Mouse (Mus musculus): ENCODE results near the gene Kpna6.

DNA sequence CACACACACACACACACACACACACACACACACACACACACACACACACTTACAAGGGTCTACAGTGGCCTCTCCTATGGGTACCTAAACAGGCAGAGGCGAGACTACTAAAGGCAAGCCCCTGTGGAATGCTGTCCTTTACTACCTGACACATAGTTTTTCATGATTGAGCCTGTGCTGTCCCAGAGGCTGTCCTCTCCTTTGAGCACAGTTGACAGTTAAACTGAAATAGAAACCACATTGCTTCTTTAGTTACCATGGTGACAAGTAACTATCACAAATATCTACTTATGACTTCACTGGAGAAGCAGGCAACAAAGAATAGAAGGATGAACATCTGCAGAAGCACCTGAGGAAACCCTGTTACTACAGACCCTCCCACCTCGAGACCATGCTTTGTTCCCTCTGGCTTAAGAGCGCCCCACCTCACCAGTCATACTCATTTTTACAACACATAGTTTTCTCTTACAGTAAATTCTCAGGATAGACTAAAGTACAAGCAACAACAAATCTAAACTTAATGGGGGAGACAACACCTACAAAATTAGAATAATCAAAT lies 10.2 kb downstream of the Kpna6 start:
- no peak for TF ChIP-seq CTCF (IDR thresholded peaks at IDR 0.05; ENCODE audit: control insufficient read depth, insufficient read depth, low read length)
- no peak for TF ChIP-seq POLR2A (IDR thresholded peaks at IDR 0.05; ENCODE audit: borderline replicate concordance, control insufficient read depth, low read depth, low read length)
